Mouse (Mus musculus) layer of hippocampus, adult 18-20 months (tissue): ENCODE data around the gene Vmn1r107. TPM values are rescaled to one million over a fixed set of nuclear protein-coding genes. Genes with fewer than 3 reads are reported as not detected.
"Not testable (repeated sequence)": the region's sequence is repeated elsewhere in the genome, so short reads cannot be mapped to it uniquely, and the experiment has no call there.

Source experiments
- DNase-seq, 2 experiments: peaks; one replicate each; pipeline ENCODE4 v3.0.0; 2022; ENCODE audit warnings: low spot score in 2 of 2
- long read RNA-seq: library from polyadenylated mRNA; stranded (forward); transcript quantifications from one replicate; pipeline ENCODE4 v2.0.0, GENCODE M21; 2021
- total RNA-seq, 2 experiments: library from RNA; stranded (reverse); gene quantifications; 2 replicates each; pipeline ENCODE4 v1.2.3; 2021

Gene Vmn1r107
- total RNA-seq: not detected
- long read RNA-seq: 0 reads

DNA sequence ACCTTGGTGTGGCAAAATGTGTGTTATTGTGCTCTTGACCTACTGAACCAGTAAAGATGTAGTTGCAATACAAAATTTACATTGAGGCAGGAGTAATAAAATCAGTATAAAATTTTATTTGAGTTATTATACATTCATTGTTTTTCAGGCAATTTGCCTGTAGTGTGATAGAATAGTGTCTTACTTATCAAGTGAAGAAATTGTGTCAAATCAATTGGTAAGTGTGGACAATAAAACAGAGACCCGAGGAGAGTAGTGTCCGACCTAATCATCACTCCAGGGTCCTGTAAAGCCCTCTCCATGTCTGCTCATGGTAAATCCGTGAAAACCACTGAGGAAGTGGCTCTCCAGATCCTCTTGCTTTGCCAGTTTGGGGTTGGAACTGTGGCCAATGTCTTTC lies at the start of gene Vmn1r107:
Vmn1r107 (plus strand) TSS at position 301 of the 400 bp plus-strand sequence.
- DNase-seq: not testable (repeated sequence)

DNA sequence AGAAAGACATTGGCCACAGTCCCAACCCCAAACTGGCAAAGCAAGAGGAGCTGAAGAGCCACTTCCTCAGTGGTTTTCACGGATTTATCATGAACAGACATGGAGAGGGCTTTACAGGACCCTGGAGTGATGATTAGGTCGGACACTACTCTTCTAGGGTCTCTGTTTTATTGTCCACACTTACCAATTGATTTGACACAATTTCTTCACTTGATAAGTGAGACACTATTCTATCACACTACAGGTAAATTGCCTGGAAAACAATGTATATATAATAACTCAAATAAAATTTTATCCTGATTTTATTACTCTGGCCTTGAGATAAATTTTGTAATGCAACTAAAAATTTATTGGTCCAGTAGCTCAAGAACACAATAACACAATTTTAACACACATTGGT lies 34.4 kb downstream of the Vmn1r107 start, which contains the start of gene Vmn1r111:
Vmn1r111 (minus strand) TSS at position 101 of the 400 bp plus-strand sequence.
- DNase-seq: not testable (repeated sequence)

Other genes with a start within 250 kb of the Vmn1r107 start
- not detected for gene Vmn1r101, start 226.3 kb upstream of the Vmn1r107 start, total RNA-seq
- not detected for gene Gm10670, start 194.0 kb upstream of the Vmn1r107 start, total RNA-seq
- gene Vmn1r103, start 158.4 kb upstream of the Vmn1r107 start, total RNA-seq: not detected
- not detected for gene Vmn1r104, start 135.1 kb upstream of the Vmn1r107 start, total RNA-seq
- gene Gm5726, start 123.2 kb upstream of the Vmn1r107 start, total RNA-seq: not detected
- gene Gm4141, start 92.7 kb upstream of the Vmn1r107 start, total RNA-seq: not detected
- not detected for gene Gm4513, start 69.9 kb upstream of the Vmn1r107 start, total RNA-seq
- not detected for gene Vmn1r111, start 34.3 kb downstream of the Vmn1r107 start, total RNA-seq
- not detected for gene Gm10668, start 61.7 kb downstream of the Vmn1r107 start, total RNA-seq
- gene Vmn1r112, start 102.3 kb downstream of the Vmn1r107 start, total RNA-seq: not detected
- gene Vmn1r113, start 118.4 kb downstream of the Vmn1r107 start, total RNA-seq: not detected
- not detected for gene Vmn1r114, start 143.3 kb downstream of the Vmn1r107 start, total RNA-seq
- not detected for gene Vmn1r115, start 176.1 kb downstream of the Vmn1r107 start, total RNA-seq
- gene Vmn1r116, start 203.3 kb downstream of the Vmn1r107 start, total RNA-seq: not detected
- not detected for gene Vmn1r117, start 215.2 kb downstream of the Vmn1r107 start, total RNA-seq
- gene Vmn1r118, start 243.4 kb downstream of the Vmn1r107 start, total RNA-seq: not detected